Mouse (Mus musculus) CH12.LX (cell line): ENCODE measurements at regions not wholly inside any gene's neighbourhood (a gene's known extent, or its start where the extent isn't known, plus 50 kb on each side); places are given as distances from the start of the nearest gene placed in this dataset.

Experiments used
- CTCF ChIP-seq, 2 experiments: IDR thresholded peaks in 1 of 2; conservative IDR thresholded peaks in 1 of 2; 2 replicates each; pipeline ENCODE4 v1.5.1; 2011 to 2012; ENCODE audit warnings: low read depth in 2 of 2, low read length in 2 of 2, improper control_type of control experiment in 1 of 2, inconsistent platforms in 1 of 2, mild to moderate bottlenecking in 1 of 2, moderate library complexity in 1 of 2
- EP300 ChIP-seq: IDR thresholded peaks from 2 replicates; pipeline ENCODE4 v1.6.1; 2011; ENCODE audit warnings: low read length, improper control_type of control experiment
- NELFE ChIP-seq: IDR thresholded peaks from 2 replicates; pipeline ENCODE4 v1.6.1; 2011; ENCODE audit warnings: low read depth, low read length, improper control_type of control experiment
- PAX5 ChIP-seq: IDR thresholded peaks from 2 replicates; pipeline ENCODE4 v1.6.1; 2012; ENCODE audit warnings: low read length, inconsistent platforms, mixed read lengths
- POLR2A ChIP-seq: IDR thresholded peaks from 2 replicates; pipeline ENCODE4 v1.6.1; 2011; ENCODE audit warnings: low read depth, mild to moderate bottlenecking, improper control_type of control experiment, low read length
- SMC3 ChIP-seq: IDR thresholded peaks from 2 replicates; pipeline ENCODE4 v1.6.1; 2011; ENCODE audit warnings: low read depth, low read length, improper control_type of control experiment
- ZC3H11A ChIP-seq: IDR thresholded peaks from 2 replicates; pipeline ENCODE4 v1.6.1; 2012; ENCODE audit warnings: low read depth, mild to moderate bottlenecking, inconsistent platforms, low read length, improper control_type of control experiment

DNA sequence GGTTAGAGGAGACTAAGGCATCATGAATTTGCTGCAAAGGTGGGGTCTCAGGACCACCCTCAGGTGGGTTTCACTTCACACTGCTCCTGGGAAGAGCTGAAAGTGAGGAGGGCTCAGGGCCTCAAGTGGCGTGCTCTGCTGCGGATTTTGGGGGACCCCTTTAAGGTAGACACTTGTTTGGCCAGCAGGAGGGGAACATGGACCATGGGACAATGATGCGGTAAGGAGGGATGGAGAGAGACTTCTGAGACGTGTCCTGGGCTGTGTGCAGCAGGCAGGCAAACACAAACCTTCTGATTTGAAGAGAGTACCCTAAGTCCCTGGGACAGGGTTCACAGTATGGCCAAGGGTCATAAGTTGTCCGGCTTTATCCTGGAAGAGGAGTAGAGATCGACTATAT lies 56.0 kb upstream of the Dlk1 start:
- TF ChIP-seq NELFE (no peak), POLR2A (no peak), EP300 (no peak), PAX5 (no peak), CTCF (conservative IDR thresholded peaks at IDR 0.05 in 1 of 2, IDR thresholded peaks at IDR 0.05 in 1 of 2; ENCODE audit: low read depth in 2 of 2, low read length in 2 of 2) (no peak), SMC3 (no peak), ZC3H11A (no peak)
